Mouse (Mus musculus) forebrain, embryonic 16.5 days (tissue): ENCODE data around the gene Coro1a. TPM values are rescaled to one million over a fixed set of nuclear protein-coding genes. Genes with fewer than 3 reads are reported as not detected.
"Not testable (repeated sequence)": the region's sequence is repeated elsewhere in the genome, so short reads cannot be mapped to it uniquely, and the experiment has no call there.

Experiments used
- ATAC-seq: fragments of 200-750 bp; cut with Nextera tagmentation; 2 replicates; pipeline ENCODE4 v1.8.0; 2017; ENCODE audit warnings: mild to moderate bottlenecking, moderate library complexity
- H3K27ac ChIP-seq: fragments of 300-500 bp; sonication (generic); 2 replicates; pipeline ENCODE4 v1.5.1; 2014; ENCODE audit warnings: low read length, control low read depth
- H3K27me3 ChIP-seq: fragments of 300-500 bp; sonication (generic); replicated peaks from 2 replicates; pipeline ENCODE4 v1.6.1; 2014; ENCODE audit warnings: low read length; ENCODE audit not compliant: control insufficient read depth, insufficient read depth
- H3K36me3 ChIP-seq: fragments of 300-500 bp; sonication (generic); 2 replicates; pipeline ENCODE4 v1.6.1; 2014; ENCODE audit not compliant: control insufficient read depth, insufficient read depth
- H3K4me1 ChIP-seq: fragments of 300-500 bp; sonication (generic); replicated peaks from 2 replicates; pipeline ENCODE4 v1.6.1; 2014; ENCODE audit warnings: low read length; ENCODE audit not compliant: control insufficient read depth, insufficient read depth
- H3K4me2 ChIP-seq: fragments of 300-500 bp; sonication (generic); 2 replicates; pipeline ENCODE4 v1.6.1; 2014; ENCODE audit warnings: mild to moderate bottlenecking, low read length, control low read depth
- H3K4me3 ChIP-seq: fragments of 300-500 bp; sonication (generic); replicated peaks from 2 replicates; pipeline ENCODE4 v1.5.1; 2014; ENCODE audit warnings: mild to moderate bottlenecking, low read length, control low read depth
- H3K9ac ChIP-seq: fragments of 300-500 bp; sonication (generic); replicated peaks from 2 replicates; pipeline ENCODE4 v1.6.1; 2014; ENCODE audit warnings: low read depth, low read length, control low read depth
- H3K9me3 ChIP-seq: fragments of 300-500 bp; sonication (generic); 2 replicates; pipeline ENCODE4 v1.6.1; 2016; ENCODE audit warnings: low read length; ENCODE audit not compliant: control insufficient read depth
- WGBS: fragments of 180-500 bp; shearing (Covaris S2); extraction: QIAGEN DNeasy Blood & Tissue Kit; methylation state at CpG from one replicate; pipeline ENCODE4 v1.1.7; 2014; 5-methylcytosine and 5-hydroxymethylcytosine counted together
- polyA plus RNA-seq: library from polyadenylated mRNA; unstranded; fragments of >200 nt; fragmentation: Nextera tagmentation; extraction: Ambion mirVana; gene quantifications from 2 replicates; pipeline ENCODE4 v1.2.1, GENCODE M21; 2015

The Coro1a gene
- polyA plus RNA-seq, 1 experiment from 2014 or later, result 119 TPM

GRCm38 (mm10) chr7:126740132-126740735, 32.6 kb upstream of the Coro1a start:
- no peak overlapping the region; the same call in 1 of the 2 replicates for H3K9ac ChIP-seq
- H3K27ac ChIP-seq, result no peak overlapping the region
- no peak for ATAC-seq
- no peak overlapping the region for H3K4me3 ChIP-seq
- H3K36me3 ChIP-seq, result no peaks in the 10 kb centered on the region
- no peaks in the 10 kb centered on the region for H3K9me3 ChIP-seq
- 0 out of 2 replicates have a peak, but pooled peaks cover 3% of the 10 kb centered on the region for H3K4me1 ChIP-seq
- H3K4me2 ChIP-seq, result no peak overlapping the region
- 70% methylated on average over 13 of the region's 13 CpGs for WGBS
- no peaks in the 10 kb centered on the region for H3K27me3 ChIP-seq

GRCm38 (mm10) chr7:126739551-126739950, 32.0 kb upstream of the Coro1a start:
- 85% methylated on average over 17 of the region's 17 CpGs for WGBS
- no peaks in the 10 kb centered on the region for H3K36me3 ChIP-seq

GRCm38 (mm10) chr7:126736122-126736521, 28.5 kb upstream of the Coro1a start:
- H3K27ac ChIP-seq, result no peak overlapping the region
- H3K4me2 ChIP-seq, result no peak overlapping the region
- H3K36me3 ChIP-seq, result no peaks in the 10 kb centered on the region
- H3K9me3 ChIP-seq, result no peaks in the 10 kb centered on the region
- no peaks in the 10 kb centered on the region for H3K27me3 ChIP-seq
- 0 out of 2 replicates have a peak, but pooled peaks cover 3% of the 10 kb centered on the region for H3K4me1 ChIP-seq
- H3K4me3 ChIP-seq, result no peak overlapping the region
- no peak for ATAC-seq
- WGBS, result 90% methylated on average over 8 of the region's 8 CpGs
- no peak overlapping the region for H3K9ac ChIP-seq

More at GRCm38 (mm10) chr7:126739551-126739950, 32.0 kb upstream of the Coro1a start:
- no peak overlapping the region for H3K27ac ChIP-seq
- no peak overlapping the region for H3K4me3 ChIP-seq
- 0 out of 2 replicates have a peak, but pooled peaks cover 3% of the 10 kb centered on the region for H3K4me1 ChIP-seq
- no peaks in the 10 kb centered on the region for H3K27me3 ChIP-seq
- no peak overlapping the region for H3K9ac ChIP-seq
- no peak for ATAC-seq
- no peaks in the 10 kb centered on the region for H3K9me3 ChIP-seq
- no peak overlapping the region for H3K4me2 ChIP-seq

GRCm38 (mm10) chr7:126730256-126730789, 22.7 kb upstream of the Coro1a start:
- not testable (repeated sequence) for H3K36me3 ChIP-seq, H3K9me3 ChIP-seq, H3K4me3 ChIP-seq, H3K4me2 ChIP-seq, H3K27me3 ChIP-seq, ATAC-seq, H3K4me1 ChIP-seq, H3K27ac ChIP-seq, H3K9ac ChIP-seq
- WGBS, result 83% methylated on average over 4 of the region's 4 CpGs

GRCm38 (mm10) chr7:126725667-126726066, 18.1 kb upstream of the Coro1a start:
- Histone ChIP-seq H3K4me2 (no peak overlapping the region), H3K27me3 (no peaks in the 10 kb centered on the region), H3K9me3 (peaks cover 3% of the 10 kb centered on the region; the same call in 1 of the 2 replicates), H3K9ac (no peak overlapping the region), H3K4me3 (no peak overlapping the region), H3K4me1 (no peaks in the 10 kb centered on the region), H3K27ac (no peak overlapping the region), H3K36me3 (no peaks in the 10 kb centered on the region)
- ATAC-seq, result no peak
- 81% methylated on average over 5 of the region's 5 CpGs for WGBS

GRCm38 (mm10) chr7:126725077-126725476, 17.5 kb upstream of the Coro1a start:
- no peaks in the 10 kb centered on the region for H3K27me3 ChIP-seq
- peaks cover 3% of the 10 kb centered on the region; the same call in 1 of the 2 replicates for H3K9me3 ChIP-seq
- H3K4me1 ChIP-seq, result no peaks in the 10 kb centered on the region
- ATAC-seq, result no peak
- no peaks in the 10 kb centered on the region for H3K36me3 ChIP-seq
- no peak overlapping the region for H3K4me2 ChIP-seq
- no peak overlapping the region for H3K9ac ChIP-seq
- H3K27ac ChIP-seq, result no peak overlapping the region
- 86% methylated on average over 3 of the region's 3 CpGs for WGBS
- no peak overlapping the region for H3K4me3 ChIP-seq

GRCm38 (mm10) chr7:126721635-126722034, 14.0 kb upstream of the Coro1a start:
- H3K4me3 ChIP-seq, result no peak overlapping the region
- H3K27ac ChIP-seq, result no peak overlapping the region
- H3K4me2 ChIP-seq, result no peak overlapping the region
- H3K9ac ChIP-seq, result no peak overlapping the region
- no peaks in the 10 kb centered on the region for H3K27me3 ChIP-seq
- H3K4me1 ChIP-seq, result no peaks in the 10 kb centered on the region
- no peaks in the 10 kb centered on the region for H3K36me3 ChIP-seq
- WGBS, result 93% methylated on average over 13 of the region's 13 CpGs
- H3K9me3 ChIP-seq, result peaks cover 3% of the 10 kb centered on the region; the same call in 1 of the 2 replicates
- no peak for ATAC-seq

GRCm38 (mm10) chr7:126718787-126719337, 11.3 kb upstream of the Coro1a start:
- ATAC-seq, result no peak
- no peaks in the 10 kb centered on the region for H3K4me1 ChIP-seq
- H3K9me3 ChIP-seq, result peaks cover 3% of the 10 kb centered on the region; the same call in 1 of the 2 replicates
- no peak overlapping the region for H3K9ac ChIP-seq
- no peaks in the 10 kb centered on the region for H3K27me3 ChIP-seq
- no peak overlapping the region for H3K4me3 ChIP-seq
- no peak overlapping the region for H3K27ac ChIP-seq
- no peak overlapping the region for H3K4me2 ChIP-seq
- no peaks in the 10 kb centered on the region for H3K36me3 ChIP-seq
- 96% methylated on average over 5 of the region's 5 CpGs for WGBS

GRCm38 (mm10) chr7:126717566-126717965, 10.0 kb upstream of the Coro1a start:
- no peak overlapping the region for H3K4me3 ChIP-seq
- H3K36me3 ChIP-seq, result no peaks in the 10 kb centered on the region
- H3K4me1 ChIP-seq, result no peaks in the 10 kb centered on the region
- no peak overlapping the region for H3K27ac ChIP-seq
- 92% methylated on average over 3 of the region's 3 CpGs for WGBS
- no peaks in the 10 kb centered on the region for H3K9me3 ChIP-seq
- no peak overlapping the region for H3K4me2 ChIP-seq
- no peaks in the 10 kb centered on the region for H3K27me3 ChIP-seq
- ATAC-seq, result no peak
- H3K9ac ChIP-seq, result no peak overlapping the region
